8 mouse cellular contexts compared by ENCODE assay signal in genomic region chr6:125481667-125482390, GRCm38 (mm10). TPM values are rescaled to one million over a fixed set of nuclear protein-coding genes. Genes with fewer than 3 reads are reported as not detected.
DNase-seq lines count a peak whose midpoint lies in the region; ATAC-seq and TF ChIP-seq lines count a peak whose summit lies in the region.

No protein-coding gene starts in this region.

- H3K27me3 ChIP-seq in hindbrain, embryonic 14.5 days (ENCODE audit: control insufficient read depth, insufficient read depth, low read length), result no peaks in the 10 kb centered on the region
- no peaks in the 10 kb centered on the region; the same call in 1 of the 2 replicates for H3K27me3 ChIP-seq in hindbrain, embryonic 12.5 days
- H3K27me3 ChIP-seq in kidney, adult 2 months (replicated peaks; ENCODE audit: control insufficient read depth, insufficient read depth, low read length), result no peaks in the 10 kb centered on the region

- no peak for DNase-seq in hindbrain, embryonic 14.5 days (ENCODE audit: low spot score)
- DNase-seq in adipocyte (ENCODE audit: low spot score), result peak; percentile 29
- DNase-seq in kidney, adult 2 months, result peak; percentile 76
- peak; percentile 70 for DNase-seq in lung, postnatal 25 days (ENCODE audit: low spot score)
- no peak for DNase-seq in cerebellum, adult 18-20 months
- no peak for DNase-seq in embryo, embryonic 9.5 days (ENCODE audit: extremely low spot score)

- no peaks in the 10 kb centered on the region for H3K36me3 ChIP-seq in hindbrain, embryonic 14.5 days (replicated peaks; ENCODE audit: control insufficient read depth, insufficient read depth)
- H3K36me3 ChIP-seq in hindbrain, embryonic 12.5 days, result no peaks in the 10 kb centered on the region
- no peaks in the 10 kb centered on the region for H3K36me3 ChIP-seq in kidney, adult 2 months (ENCODE audit: control insufficient read depth, insufficient read depth, low read length)

- no peak overlapping the region for H3K4me3 ChIP-seq in hindbrain, embryonic 14.5 days (replicated peaks; ENCODE audit: low read length)
- no peak overlapping the region for H3K4me3 ChIP-seq in hindbrain, embryonic 12.5 days
- H3K4me3 ChIP-seq in kidney, adult 2 months (ENCODE audit: insufficient read depth, low read depth, low read length), result no peak overlapping the region

- H3K4me2 ChIP-seq in hindbrain, embryonic 14.5 days (replicated peaks), result peak overlapping the region; percentile 4; the same call in 1 of the 2 replicates
- no peak overlapping the region for H3K4me2 ChIP-seq in hindbrain, embryonic 12.5 days (replicated peaks)

- 62% methylated on average over 7 of the region's 7 CpGs for WGBS in hindbrain, embryonic 14.5 days
- WGBS in hindbrain, embryonic 12.5 days, result 42% methylated on average over 7 of the region's 7 CpGs
- WGBS in kidney, adult 2 months, result 53% methylated on average over 7 of the region's 7 CpGs

- TF ChIP-seq POLR2A in kidney, adult 2 months (IDR thresholded peaks at IDR 0.05; ENCODE audit: low read depth, low read length), result no peak

- peaks cover 27% of the 10 kb centered on the region for H3K4me1 ChIP-seq in hindbrain, embryonic 14.5 days (replicated peaks; ENCODE audit: control insufficient read depth, insufficient read depth, low read length)
- peaks cover 19% of the 10 kb centered on the region for H3K4me1 ChIP-seq in hindbrain, embryonic 12.5 days
- peaks cover 40% of the 10 kb centered on the region for H3K4me1 ChIP-seq in kidney, adult 2 months (ENCODE audit: control insufficient read depth, insufficient read depth, low read length)

- no peak overlapping the region for H3K9ac ChIP-seq in hindbrain, embryonic 14.5 days
- no peak overlapping the region for H3K9ac ChIP-seq in hindbrain, embryonic 12.5 days

- no peak for ATAC-seq in hindbrain, embryonic 14.5 days (ENCODE audit: low FRiP score)
- no peak for ATAC-seq in hindbrain, embryonic 12.5 days (ENCODE audit: low FRiP score)
- no peak for ATAC-seq in erythroid progenitor cell, adult 5-6 weeks (replicated peaks; ENCODE audit: low FRiP score, poor library complexity, severe bottlenecking)

- peak overlapping the region; percentile 74 for H3K27ac ChIP-seq in hindbrain, embryonic 14.5 days
- no peak overlapping the region for H3K27ac ChIP-seq in hindbrain, embryonic 12.5 days
- H3K27ac ChIP-seq in kidney, adult 2 months (ENCODE audit: insufficient read depth, low read depth, low read length), result peak overlapping the region; percentile 92

- no peak for TF ChIP-seq CTCF in kidney, adult 2 months (conservative IDR thresholded peaks at IDR 0.05; ENCODE audit: insufficient read depth, insufficient read length, low read depth, low read length)

- H3K9me3 ChIP-seq in hindbrain, embryonic 14.5 days (ENCODE audit: control insufficient read depth, low read length), result no peaks in the 10 kb centered on the region
- no peaks in the 10 kb centered on the region for H3K9me3 ChIP-seq in hindbrain, embryonic 12.5 days (replicated peaks)

RNA-seq across cellular contexts. Expression of gene Cd9, which starts 12.8 kb away (rescaled TPM):
- polyA plus RNA-seq in hindbrain, embryonic 14.5 days (2014; fragmentation: Nextera tagmentation; extraction: Ambion mirVana), result 93.6 and 110 TPM in 2 replicates
- 49.2 and 54.1 TPM in 2 replicates for polyA plus RNA-seq in hindbrain, embryonic 12.5 days (2016; fragmentation: Nextera tagmentation; extraction: Ambion mirVana)
- 138 and 140 TPM in 2 replicates for polyA plus RNA-seq in kidney, adult 2 months (2012; rRNA removed)
- total RNA-seq in erythroid progenitor cell, adult 5-6 weeks (2015; ENCODE audit: low replicate concordance), result 27.4 and 41.1 TPM in 2 replicates
- 8.1 and 10.1 TPM in 2 replicates for total RNA-seq in erythroid progenitor cell, adult 5-6 weeks (2017; ENCODE audit: low replicate concordance)

Comparison
In these comparisons a context has a peak if more than half of its experiments do, and no peak if none do; other contexts are left out.
1. DNase-seq: peak in adipocyte (single experiment), kidney, adult 2 months (single experiment) and lung, postnatal 25 days (single experiment); none in hindbrain, embryonic 14.5 days (single experiment), cerebellum, adult 18-20 months (0 of 2) and embryo, embryonic 9.5 days (single experiment).